Mouse (Mus musculus) spleen, postnatal 0 days (tissue): ENCODE measurements around the gene Tmco1. TPM values are rescaled to one million over a fixed set of nuclear protein-coding genes. Genes with fewer than 3 reads are reported as not detected.

Experiments
- polyA plus RNA-seq: library from polyadenylated mRNA; unstranded; fragments of >200 nt; fragmentation: Nextera tagmentation; extraction: Ambion mirVana; gene quantifications from 2 replicates; pipeline ENCODE4 v1.2.1, GENCODE M21; 2015

Tmco1 gene
- polyA plus RNA-seq: 62.8 and 67.8 TPM in 2 replicates

GRCm38 (mm10) chr1:167308261-167309054, at the start of gene Tmco1:
Gene Tmco1, plus strand, starts transcription at chr1:167308378.

GRCm38 (mm10) chr1:167285320-167285355, 23.0 kb upstream of the Tmco1 start, which contains the start of gene Uck2:
Gene Uck2, minus strand, starts transcription at chr1:167285320.

GRCm38 (mm10) chr1:167349815-167350596, 41.8 kb downstream of the Tmco1 start, which contains the start of gene Aldh9a1:
Gene Aldh9a1, plus strand, starts transcription at chr1:167349991.

Other genes starting within 250 kb of the Tmco1 start
- 54.7 and 63.5 TPM in 2 replicates for gene Uck2, start 23.1 kb upstream of the Tmco1 start, polyA plus RNA-seq
- gene Aldh9a1, start 41.6 kb downstream of the Tmco1 start, polyA plus RNA-seq: 55.5 and 59.5 TPM in 2 replicates
- gene Mgst3, start 85.5 kb downstream of the Tmco1 start, polyA plus RNA-seq: 305 and 381 TPM in 2 replicates
- 0.11 and 0.18 TPM in 2 replicates for gene Lrrc52, start 158.4 kb downstream of the Tmco1 start, polyA plus RNA-seq